Mouse (Mus musculus) neural tube, embryonic 15.5 days (tissue): ENCODE measurements around the gene Babam2. TPM values are rescaled to one million over a fixed set of nuclear protein-coding genes. Genes with fewer than 3 reads are reported as not detected.
"Not testable (repeated sequence)": the region's sequence is repeated elsewhere in the genome, so short reads cannot be mapped to it uniquely, and the experiment has no call there.

ENCODE experiments used
- ATAC-seq: fragments of 200-750 bp; cut with Nextera tagmentation; 2 replicates; pipeline ENCODE4 v1.8.0; 2017; ENCODE audit warnings: mild to moderate bottlenecking, moderate TSS enrichment, moderate library complexity; ENCODE audit not compliant: low FRiP score
- H3K27ac ChIP-seq: fragments of 300-500 bp; sonication (generic); replicated peaks from 2 replicates; pipeline ENCODE4 v1.5.1; 2015; ENCODE audit warnings: mild to moderate bottlenecking, inconsistent platforms
- H3K27me3 ChIP-seq: fragments of 300-500 bp; sonication (generic); replicated peaks from 2 replicates; pipeline ENCODE4 v1.6.1; 2015; ENCODE audit warnings: inconsistent platforms
- H3K36me3 ChIP-seq: fragments of 300-500 bp; sonication (generic); 2 replicates; pipeline ENCODE4 v1.6.1; 2015; ENCODE audit warnings: inconsistent platforms
- H3K4me1 ChIP-seq: fragments of 300-500 bp; sonication (generic); 2 replicates; pipeline ENCODE4 v1.6.1; 2015; ENCODE audit warnings: inconsistent platforms
- H3K4me2 ChIP-seq: fragments of 300-500 bp; sonication (generic); 2 replicates; pipeline ENCODE4 v1.6.1; 2015; ENCODE audit warnings: inconsistent platforms, mild to moderate bottlenecking, moderate library complexity
- H3K4me3 ChIP-seq: fragments of 300-500 bp; sonication (generic); replicated peaks from 2 replicates; pipeline ENCODE4 v1.5.1; 2015; ENCODE audit warnings: mild to moderate bottlenecking, inconsistent platforms
- H3K9ac ChIP-seq: fragments of 300-500 bp; sonication (generic); replicated peaks from 2 replicates; pipeline ENCODE4 v1.6.1; 2015; ENCODE audit warnings: mild to moderate bottlenecking, inconsistent platforms
- H3K9me3 ChIP-seq: fragments of 300-500 bp; sonication (generic); replicated peaks from 2 replicates; pipeline ENCODE4 v1.6.1; 2016; ENCODE audit warnings: inconsistent platforms
- WGBS: fragments of 180-500 bp; shearing (Covaris S2); methylation state at CpG from one replicate; pipeline ENCODE4 v1.1.7; 2015; ENCODE audit warnings: mixed read lengths; 5-methylcytosine and 5-hydroxymethylcytosine counted together
- polyA plus RNA-seq: library from polyadenylated mRNA; unstranded; fragments of >200 nt; fragmentation: Nextera tagmentation; extraction: Ambion mirVana; gene quantifications from 2 replicates; pipeline ENCODE4 v1.2.1, GENCODE M21; 2015

Gene Babam2
- polyA plus RNA-seq, 1 experiment from 2014 or later, result 61.8 TPM

DNA sequence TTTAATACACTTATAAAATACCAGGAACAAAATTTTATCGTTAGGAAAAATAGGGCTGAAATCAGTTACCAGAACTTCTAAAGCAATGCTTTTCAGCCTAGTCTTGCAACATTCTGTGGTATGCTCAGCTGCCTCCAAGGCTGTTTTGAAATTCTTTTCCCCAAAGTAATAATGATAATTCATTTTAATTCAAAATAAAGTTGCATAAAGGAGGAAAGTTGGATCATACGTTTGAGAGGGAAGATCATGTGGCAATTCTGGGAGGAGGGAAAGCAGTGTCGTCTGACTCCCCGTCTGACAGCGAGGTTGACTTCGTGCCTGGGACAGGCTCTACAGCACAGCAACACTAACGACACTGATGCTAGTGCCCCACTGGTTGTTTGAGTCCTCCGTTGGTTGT is 95.4 kb downstream of the Babam2 start:
- no peak overlapping the region for H3K9ac ChIP-seq
- no peak for ATAC-seq
- no peak overlapping the region for H3K27ac ChIP-seq
- H3K27me3 ChIP-seq, result no peaks in the 10 kb centered on the region
- no peaks in the 10 kb centered on the region for H3K4me1 ChIP-seq
- WGBS, result 86% methylated on average over 8 of the region's 8 CpGs
- no peak overlapping the region for H3K4me2 ChIP-seq
- no peaks in the 10 kb centered on the region for H3K36me3 ChIP-seq
- H3K4me3 ChIP-seq, result no peak overlapping the region
- no peaks in the 10 kb centered on the region for H3K9me3 ChIP-seq

DNA sequence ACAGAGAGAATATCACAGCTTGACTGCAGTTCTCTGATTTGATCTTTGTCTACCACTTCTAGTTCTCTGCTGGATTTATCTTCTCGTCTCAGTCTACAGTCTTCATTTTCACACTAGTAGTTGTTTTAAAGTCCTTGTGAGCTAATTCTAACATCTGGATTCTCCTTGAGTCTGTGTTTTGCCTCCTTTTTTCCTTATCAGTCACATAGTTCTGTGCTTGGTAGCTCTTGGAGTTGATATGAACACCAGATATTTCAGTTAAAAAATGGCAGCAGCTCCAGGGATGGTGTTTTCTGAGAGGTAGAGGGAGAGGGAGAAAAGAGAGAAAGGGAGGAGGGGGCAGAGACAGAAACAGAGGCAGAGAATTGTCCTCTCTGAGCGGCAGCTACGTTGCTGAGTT is 97.9 kb downstream of the Babam2 start:
- ATAC-seq, result no peak

DNA sequence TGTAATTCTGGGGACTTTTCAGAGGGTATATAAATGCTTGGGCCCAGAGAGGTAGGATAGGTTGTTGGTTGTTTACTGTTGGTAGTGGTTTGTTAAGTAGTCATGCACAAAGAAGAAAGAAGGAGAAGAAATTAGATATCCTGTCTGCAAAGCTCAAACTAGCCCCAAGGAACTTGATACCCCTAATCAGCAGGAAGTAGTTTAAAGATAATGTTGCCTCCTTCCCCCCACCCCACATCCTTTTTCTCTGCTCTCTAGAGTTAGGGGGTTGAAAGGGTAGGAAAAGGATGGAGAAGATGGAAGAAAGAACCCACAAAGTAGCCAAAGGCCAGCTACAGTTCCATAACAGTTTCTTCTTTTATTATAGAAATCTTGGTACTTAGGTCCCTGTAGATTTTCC is 99.5 kb downstream of the Babam2 start:
- H3K4me3 ChIP-seq, result no peak overlapping the region
- no peaks in the 10 kb centered on the region for H3K9me3 ChIP-seq
- H3K4me1 ChIP-seq, result no peaks in the 10 kb centered on the region
- H3K4me2 ChIP-seq, result no peak overlapping the region
- H3K27me3 ChIP-seq, result no peaks in the 10 kb centered on the region
- no peak overlapping the region for H3K9ac ChIP-seq
- no peaks in the 10 kb centered on the region for H3K36me3 ChIP-seq
- ATAC-seq, result no peak
- H3K27ac ChIP-seq, result no peak overlapping the region

More for the DNA sequence above, 97.9 kb downstream of the Babam2 start:
- no peaks in the 10 kb centered on the region for H3K4me1 ChIP-seq
- WGBS, result 91% methylated on average over 3 of the region's 3 CpGs
- H3K9me3 ChIP-seq, result no peaks in the 10 kb centered on the region
- no peak overlapping the region for H3K27ac ChIP-seq
- no peak overlapping the region for H3K4me3 ChIP-seq
- H3K27me3 ChIP-seq, result no peaks in the 10 kb centered on the region
- no peak overlapping the region for H3K9ac ChIP-seq
- H3K4me2 ChIP-seq, result no peak overlapping the region
- no peaks in the 10 kb centered on the region for H3K36me3 ChIP-seq

DNA sequence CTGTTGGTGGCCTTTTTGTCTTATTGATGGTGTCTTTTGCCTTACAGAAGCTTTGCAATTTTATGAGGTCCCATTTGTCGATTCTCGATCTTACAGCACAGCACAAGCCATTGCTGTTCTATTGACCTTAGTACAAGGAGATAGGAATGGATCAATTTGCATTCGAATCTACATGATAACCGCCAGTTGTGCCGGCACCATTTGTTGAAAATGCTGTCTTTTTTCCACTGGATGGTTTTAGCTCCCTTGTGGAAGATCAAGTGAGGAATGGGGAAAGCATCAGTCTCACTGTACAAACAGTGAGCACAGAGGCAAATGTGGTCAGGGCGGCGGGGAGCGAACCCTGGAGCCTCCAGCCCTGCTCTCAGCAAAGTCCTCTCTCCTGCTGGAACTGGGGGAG is 106.7 kb downstream of the Babam2 start:
- 81% methylated on average over 8 of the region's 8 CpGs for WGBS
- ATAC-seq, H3K36me3 ChIP-seq, H3K27me3 ChIP-seq, H3K4me3 ChIP-seq, H3K9ac ChIP-seq, H3K27ac ChIP-seq, H3K4me1 ChIP-seq, H3K4me2 ChIP-seq, H3K9me3 ChIP-seq: not testable (repeated sequence)

DNA sequence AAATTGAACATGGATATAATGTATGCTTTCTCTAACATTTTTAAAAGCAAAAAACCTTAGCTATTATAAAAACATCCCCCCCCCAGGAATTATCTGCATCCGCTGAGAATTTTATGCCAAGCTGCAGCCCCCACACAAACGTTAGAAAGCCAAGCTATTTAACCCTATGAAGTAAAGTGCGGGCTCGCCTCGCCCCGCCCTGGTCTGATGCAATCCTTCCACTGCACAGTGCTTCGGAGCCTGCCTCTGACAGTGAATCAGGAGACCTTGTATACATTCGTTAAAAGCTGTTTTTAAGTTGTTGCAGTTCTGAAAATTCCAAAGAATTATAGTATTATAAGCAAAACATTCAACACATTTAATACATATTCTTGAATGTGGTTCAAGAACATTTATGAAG is 107.3 kb downstream of the Babam2 start:
- H3K9me3 ChIP-seq, result no peaks in the 10 kb centered on the region
- no peaks in the 10 kb centered on the region for H3K4me1 ChIP-seq
- no peak for ATAC-seq
- no peak overlapping the region for H3K4me3 ChIP-seq
- H3K27ac ChIP-seq, result no peak overlapping the region
- no peak overlapping the region for H3K4me2 ChIP-seq
- no peak overlapping the region for H3K9ac ChIP-seq
- no peaks in the 10 kb centered on the region for H3K36me3 ChIP-seq
- 76% methylated on average over 8 of the region's 8 CpGs for WGBS
- H3K27me3 ChIP-seq, result no peaks in the 10 kb centered on the region

DNA sequence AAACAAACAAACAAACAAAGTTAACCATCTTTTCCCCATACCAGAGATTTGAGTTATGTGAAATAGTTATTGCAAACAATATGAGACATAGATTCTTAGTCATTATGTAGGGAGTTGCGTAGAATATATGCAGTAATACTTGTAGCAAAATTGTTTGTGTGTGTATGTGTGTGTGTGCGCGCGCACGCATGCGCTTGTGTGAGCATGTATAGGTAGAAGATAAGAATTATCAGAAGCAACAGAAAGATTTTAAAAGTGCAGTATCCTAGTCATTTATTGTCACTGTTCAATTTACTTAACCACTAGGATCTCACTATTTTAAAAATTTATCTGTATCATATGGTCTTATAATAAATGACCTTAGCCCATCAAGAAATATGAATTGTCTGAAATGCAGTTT is 109.8 kb downstream of the Babam2 start:
- no peak for ATAC-seq
- H3K9me3 ChIP-seq, result no peaks in the 10 kb centered on the region
- no peaks in the 10 kb centered on the region for H3K36me3 ChIP-seq
- H3K27ac ChIP-seq, result no peak overlapping the region
- WGBS, result over 99% methylated on average over 6 of the region's 6 CpGs
- H3K27me3 ChIP-seq, result no peaks in the 10 kb centered on the region
- no peak overlapping the region for H3K9ac ChIP-seq
- no peak overlapping the region for H3K4me2 ChIP-seq
- H3K4me3 ChIP-seq, result no peak overlapping the region
- peaks cover 5% of the 10 kb centered on the region for H3K4me1 ChIP-seq

DNA sequence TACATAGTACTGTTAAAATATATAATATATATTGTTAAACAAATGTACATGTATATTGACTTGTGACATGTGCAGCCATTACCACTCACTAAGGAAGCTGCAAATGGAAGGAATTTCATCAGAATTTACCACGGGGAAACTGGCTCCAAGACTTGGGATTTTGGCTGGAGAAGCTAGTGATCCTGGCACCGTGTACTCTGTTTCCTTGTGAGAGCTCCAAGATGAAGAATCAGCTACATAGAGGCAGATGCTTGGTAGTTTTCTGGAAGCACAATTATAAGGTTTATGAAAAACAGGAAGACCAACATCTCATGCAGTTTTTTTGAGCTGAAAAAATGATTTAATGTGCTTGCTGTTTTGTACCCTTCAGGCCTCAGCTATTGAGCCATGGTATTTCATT is 110.8 kb downstream of the Babam2 start:
- peaks cover 5% of the 10 kb centered on the region for H3K4me1 ChIP-seq
- H3K36me3 ChIP-seq, result no peaks in the 10 kb centered on the region
- no peak overlapping the region for H3K27ac ChIP-seq
- no peak overlapping the region for H3K4me3 ChIP-seq
- WGBS, result 89% methylated on average over 2 of the region's 2 CpGs
- ATAC-seq, result no peak
- H3K4me2 ChIP-seq, result no peak overlapping the region
- H3K9me3 ChIP-seq, result no peaks in the 10 kb centered on the region
- H3K27me3 ChIP-seq, result no peaks in the 10 kb centered on the region
- no peak overlapping the region for H3K9ac ChIP-seq

DNA sequence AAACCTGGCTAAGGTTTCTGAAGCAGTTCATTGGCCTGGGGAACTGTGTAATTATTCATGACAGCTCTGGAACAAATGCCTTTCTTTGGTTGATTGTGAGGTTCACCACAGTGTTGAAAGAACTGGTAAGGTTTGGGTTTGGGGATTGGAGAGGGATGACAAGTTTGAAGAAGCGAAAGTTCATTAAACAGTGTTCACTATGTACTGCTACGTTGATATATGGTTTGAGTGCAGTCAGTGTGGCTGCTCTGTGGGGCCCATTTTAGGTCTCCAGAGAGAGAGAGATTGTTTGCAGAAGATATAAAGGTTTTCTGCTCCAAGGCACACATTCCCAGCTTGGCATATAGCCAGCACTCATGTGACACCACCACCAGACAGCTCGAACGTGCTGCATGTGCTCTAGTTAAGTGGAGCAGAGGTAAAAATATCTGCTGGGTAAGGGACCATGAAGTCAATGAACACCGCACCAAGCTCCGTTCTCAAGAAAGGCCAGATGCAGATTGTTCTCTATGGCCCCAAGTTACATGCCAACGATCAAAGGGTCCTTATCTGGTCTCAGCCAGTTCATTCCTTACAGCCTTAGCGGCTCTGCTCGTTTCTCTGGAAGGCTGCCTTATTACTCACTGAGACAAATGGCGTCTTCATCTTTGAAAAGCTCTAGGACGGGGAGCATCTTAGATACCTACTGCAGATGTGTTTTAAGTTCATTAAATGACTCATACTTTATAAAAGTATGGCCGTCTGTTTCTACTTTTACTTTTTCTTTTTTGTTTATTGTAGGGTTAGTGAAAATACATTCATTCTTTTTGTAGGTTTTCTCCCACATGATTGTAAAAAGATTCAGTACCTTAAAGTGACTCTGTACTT is 113.5 kb downstream of the Babam2 start:
- no peaks in the 10 kb centered on the region for H3K36me3 ChIP-seq
- WGBS, result 47% methylated on average over 12 of the region's 12 CpGs
- no peak overlapping the region for H3K9ac ChIP-seq
- no peak overlapping the region for H3K4me2 ChIP-seq
- H3K4me1 ChIP-seq, result peaks cover 5% of the 10 kb centered on the region
- no peaks in the 10 kb centered on the region for H3K27me3 ChIP-seq
- no peak overlapping the region for H3K4me3 ChIP-seq
- no peak overlapping the region for H3K27ac ChIP-seq
- H3K9me3 ChIP-seq, result no peaks in the 10 kb centered on the region
- ATAC-seq, result no peak

DNA sequence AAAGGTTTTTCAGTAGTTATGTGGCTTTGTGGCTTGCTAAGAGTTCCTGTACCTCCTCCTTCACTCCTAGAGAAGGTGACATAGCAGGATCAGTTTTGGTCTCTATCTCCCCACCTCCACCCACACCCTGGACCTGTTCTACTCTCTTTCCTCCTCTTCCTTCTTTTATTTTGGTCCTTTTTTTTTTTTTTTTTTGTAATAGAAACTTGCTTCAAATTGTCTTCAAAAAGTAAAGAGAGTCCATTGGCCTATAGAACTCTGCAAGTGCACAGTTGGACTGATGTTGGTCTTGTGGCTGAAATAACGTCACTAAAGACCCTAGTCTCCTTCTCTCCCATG is 114.1 kb downstream of the Babam2 start:
- Histone ChIP-seq H3K27ac (no peak overlapping the region), H3K4me3 (no peak overlapping the region), H3K9ac (no peak overlapping the region), H3K36me3 (no peaks in the 10 kb centered on the region), H3K27me3 (no peaks in the 10 kb centered on the region), H3K4me1 (peaks cover 5% of the 10 kb centered on the region), H3K9me3 (no peaks in the 10 kb centered on the region), H3K4me2 (no peak overlapping the region)
- 86% methylated on average over 1 of the region's 1 CpGs for WGBS
- ATAC-seq, result no peak

DNA sequence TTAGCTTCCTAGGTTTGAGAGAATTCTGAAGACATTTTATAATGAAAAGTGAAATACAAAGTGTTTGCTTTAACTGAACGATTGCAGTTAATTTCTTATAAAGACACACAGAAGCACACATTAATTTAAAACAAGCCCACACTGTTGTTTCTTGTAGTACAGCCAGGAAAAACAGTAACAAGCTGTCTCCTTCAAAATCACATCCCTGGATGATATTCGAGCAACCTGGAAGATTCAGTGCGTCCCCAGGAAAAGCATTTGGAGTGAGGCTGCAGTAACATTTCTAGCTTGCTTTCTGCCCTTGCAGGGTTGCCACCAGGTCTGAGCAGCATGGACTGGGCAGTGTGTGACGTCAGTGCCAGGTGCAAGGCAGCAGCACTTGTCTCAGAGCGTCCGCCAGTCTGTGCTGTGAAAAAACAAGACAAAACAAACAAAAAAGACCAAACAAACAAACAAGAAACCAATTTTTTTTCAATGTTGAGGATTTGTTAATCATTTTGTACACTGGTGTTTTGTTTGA is 115.7 kb downstream of the Babam2 start:
- H3K9ac ChIP-seq, result no peak overlapping the region
- no peak overlapping the region for H3K4me2 ChIP-seq
- WGBS, result 83% methylated on average over 6 of the region's 6 CpGs
- no peak overlapping the region for H3K27ac ChIP-seq
- no peaks in the 10 kb centered on the region for H3K27me3 ChIP-seq
- peaks cover 5% of the 10 kb centered on the region for H3K4me1 ChIP-seq
- no peaks in the 10 kb centered on the region for H3K9me3 ChIP-seq
- ATAC-seq, result no peak
- H3K4me3 ChIP-seq, result no peak overlapping the region
- H3K36me3 ChIP-seq, result no peaks in the 10 kb centered on the region

DNA sequence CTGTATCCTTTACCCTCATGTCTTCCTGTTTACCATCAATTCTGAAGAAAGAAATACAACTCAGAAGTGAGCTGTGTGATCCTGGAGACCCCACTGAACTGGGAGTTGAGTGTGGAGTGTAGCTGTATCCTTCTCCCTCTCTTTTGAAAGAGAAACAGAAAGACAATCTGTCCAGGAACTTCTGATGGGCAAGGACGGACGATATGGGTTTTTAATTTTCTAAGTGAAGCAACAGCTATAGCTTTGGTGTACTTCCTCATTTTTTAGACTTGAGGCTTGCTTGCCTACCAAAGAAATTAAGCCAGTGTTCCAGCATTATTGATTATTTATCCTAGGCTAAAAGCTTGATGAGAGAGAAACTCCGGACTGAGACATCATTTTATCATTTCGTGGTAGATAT is 116.6 kb downstream of the Babam2 start:
- peaks cover 5% of the 10 kb centered on the region for H3K4me1 ChIP-seq
- H3K9me3 ChIP-seq, result no peaks in the 10 kb centered on the region
- H3K27me3 ChIP-seq, result no peaks in the 10 kb centered on the region
- no peak overlapping the region for H3K4me3 ChIP-seq
- H3K36me3 ChIP-seq, result no peaks in the 10 kb centered on the region
- no peak overlapping the region for H3K4me2 ChIP-seq
- no peak overlapping the region for H3K9ac ChIP-seq
- no peak overlapping the region for H3K27ac ChIP-seq
- WGBS, result 92% methylated on average over 4 of the region's 4 CpGs
- ATAC-seq, result no peak

DNA sequence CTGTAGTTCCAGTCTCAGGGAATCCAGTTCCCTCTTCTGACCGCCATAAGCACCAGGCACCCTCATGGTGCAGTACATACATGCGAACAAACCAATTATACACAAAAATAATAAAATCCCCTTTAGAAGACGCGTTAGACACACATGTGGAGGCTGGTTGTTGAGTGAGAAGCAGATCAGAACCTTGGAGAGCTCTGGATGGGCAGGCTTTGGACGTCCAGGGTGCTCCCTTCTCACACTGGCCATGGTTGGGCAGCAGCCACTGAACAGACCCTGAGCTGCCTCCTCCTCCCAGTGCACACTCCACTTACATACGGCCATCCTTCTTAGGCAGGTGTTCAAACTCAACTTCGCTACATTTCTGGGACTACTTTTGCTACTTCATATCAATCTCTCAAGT is 117.6 kb downstream of the Babam2 start:
- H3K4me2 ChIP-seq, result no peak overlapping the region
- H3K4me3 ChIP-seq, result no peak overlapping the region
- peaks cover 5% of the 10 kb centered on the region for H3K4me1 ChIP-seq
- H3K9ac ChIP-seq, result no peak overlapping the region
- no peaks in the 10 kb centered on the region for H3K27me3 ChIP-seq
- no peaks in the 10 kb centered on the region for H3K36me3 ChIP-seq
- WGBS, result 84% methylated on average over 7 of the region's 7 CpGs
- ATAC-seq, result no peak
- H3K9me3 ChIP-seq, result no peaks in the 10 kb centered on the region
- H3K27ac ChIP-seq, result no peak overlapping the region
